Mouse (Mus musculus): ENCODE results near the gene Dnah7c.

Gene Dnah7c

DNA sequence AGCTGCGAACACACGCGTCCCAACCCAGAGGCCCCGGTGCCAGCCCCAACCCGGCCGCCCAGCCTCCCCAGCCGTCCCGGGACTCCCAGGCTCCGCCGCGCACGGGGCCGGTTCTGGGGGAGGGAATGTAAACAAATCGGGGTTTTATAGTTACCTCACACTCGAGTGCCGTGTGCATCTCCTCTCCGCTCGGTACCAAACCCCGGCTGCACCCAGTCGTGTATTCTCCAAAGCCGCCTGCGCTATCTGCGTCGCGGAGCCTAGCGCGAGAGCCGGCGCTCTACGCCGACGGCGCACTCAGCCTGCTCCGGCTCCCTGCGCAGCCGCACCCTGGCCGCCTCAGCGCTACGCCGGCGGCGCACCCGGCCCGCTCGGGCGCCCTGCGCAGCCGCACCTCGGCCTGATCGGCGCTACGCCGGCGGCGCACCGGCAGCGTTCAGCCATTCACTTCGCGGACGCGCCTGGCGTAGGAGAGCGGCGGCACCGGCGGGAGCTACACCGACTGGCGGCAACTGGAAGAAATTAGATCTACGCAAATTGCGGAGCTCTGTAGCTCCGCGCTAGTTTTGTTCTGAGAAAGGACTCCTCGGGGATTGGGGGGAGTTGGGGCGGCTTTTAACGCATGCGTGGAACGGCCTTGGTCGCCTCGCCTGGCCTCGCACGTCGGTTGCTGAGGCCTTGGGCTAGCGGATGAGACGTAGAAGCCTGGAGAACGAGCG lies 428.1 kb downstream of the Dnah7c start:
- DNase-seq (ENCODE audit: low read depth, low spot score): peak; percentile 95

- peak; percentile 79 for DNase-seq (ENCODE audit: low read depth, low spot score)
These were observed 428.9 kb downstream of the Dnah7c start for GRCm38 (mm10) chr1:46854036-46854900.

GRCm38 (mm10) chr1:46856498-46856897 lies 431.1 kb downstream of the Dnah7c start:
- DNase-seq (ENCODE audit: low read depth, low spot score): no peak

Data from telencephalon, adult 2 months (tissue).